Mouse (Mus musculus) olfactory bulb, adult 2 months (tissue): ENCODE results near the gene Nfic. TPM values are rescaled to one million over a fixed set of nuclear protein-coding genes. Genes with fewer than 3 reads are reported as not detected.

Experiments used
- H3K27ac ChIP-seq: fragments of 200-500 bp; 2 replicates; pipeline ENCODE4 v1.5.1; 2012; ENCODE audit warnings: low read depth, low read length; ENCODE audit not compliant: insufficient read depth
- H3K4me1 ChIP-seq: fragments of 200-500 bp; 2 replicates; pipeline ENCODE4 v1.6.1; 2012; ENCODE audit warnings: low read length; ENCODE audit not compliant: control insufficient read depth, insufficient read depth
- H3K4me3 ChIP-seq: fragments of 200-500 bp; 2 replicates; pipeline ENCODE4 v1.5.1; 2012; ENCODE audit warnings: mild to moderate bottlenecking, low read depth, low read length, moderate library complexity; ENCODE audit not compliant: insufficient read depth
- CTCF ChIP-seq: fragments of 200-500 bp; IDR thresholded peaks from 2 replicates; pipeline ENCODE4 v1.5.1; 2012; ENCODE audit warnings: low read depth, mild to moderate bottlenecking, low read length, moderate library complexity; ENCODE audit not compliant: insufficient read depth
- POLR2A ChIP-seq: fragments of 200-500 bp; IDR thresholded peaks from 2 replicates; pipeline ENCODE4 v1.6.1; 2012; ENCODE audit warnings: mild to moderate bottlenecking, low read depth, low read length, moderate library complexity; ENCODE audit not compliant: insufficient read depth
- WGBS: fragments of 180-500 bp; shearing (Covaris S2); methylation state at CpG from one replicate; pipeline ENCODE4 v1.1.7; 2018; 5-methylcytosine and 5-hydroxymethylcytosine counted together
- polyA plus RNA-seq: library from polyadenylated mRNA; stranded (reverse); fragments of >200 nt; gene quantifications from 2 replicates; pipeline ENCODE4 v1.2.4, GENCODE M21; 2012; ENCODE audit warnings: low replicate concordance; ENCODE audit not compliant: missing spikeins, insufficient read depth, insufficient read length

Nfic gene
- polyA plus RNA-seq, 1 experiment, result not detected

- Histone ChIP-seq H3K27ac (no peak overlapping the region), H3K4me1 (no peaks in the 10 kb centered on the region), H3K4me3 (no peak overlapping the region)
- TF ChIP-seq POLR2A (no peak), CTCF (no peak)
Observed at GRCm38 (mm10) chr10:81441019-81441418, 14.4 kb downstream of the Nfic start.

- WGBS, result 34% methylated on average over 3 of the region's 3 CpGs
- Histone ChIP-seq H3K4me1 (peaks cover 38% of the 10 kb centered on the region), H3K4me3 (no peak overlapping the region), H3K27ac (peak overlapping the region; percentile 24; the same call in 1 of the 2 replicates)
- no peak for TF ChIP-seq CTCF
- TF ChIP-seq POLR2A, result no peak
Observed at GRCm38 (mm10) chr10:81435436-81435835, 20.0 kb downstream of the Nfic start.

GRCm38 (mm10) chr10:81434361-81435263 lies 20.8 kb downstream of the Nfic start:
- Histone ChIP-seq H3K27ac (peak overlapping the region; percentile 24; the same call in 1 of the 2 replicates), H3K4me1 (peaks cover 40% of the 10 kb centered on the region), H3K4me3 (no peak overlapping the region)
- TF ChIP-seq POLR2A (no peak), CTCF (no peak)
- 55% methylated on average over 15 of the region's 15 CpGs for WGBS

GRCm38 (mm10) chr10:81433541-81434289 lies 21.7 kb downstream of the Nfic start:
- TF ChIP-seq CTCF (no peak), POLR2A (no peak)
- Histone ChIP-seq H3K4me1 (peaks cover 45% of the 10 kb centered on the region), H3K27ac (peak overlapping the region; percentile 56; the same call in 1 of the 2 replicates), H3K4me3 (no peak overlapping the region)
- 57% methylated on average over 26 of the region's 26 CpGs for WGBS

- WGBS, result 1% methylated on average over 17 of the region's 17 CpGs
- TF ChIP-seq POLR2A (no peak), CTCF (no peak)
- Histone ChIP-seq H3K4me3 (peak overlapping the region; percentile 38), H3K4me1 (peaks cover 45% of the 10 kb centered on the region), H3K27ac (peak overlapping the region; percentile 56)
Observed at GRCm38 (mm10) chr10:81432868-81433262, 22.6 kb downstream of the Nfic start.

GRCm38 (mm10) chr10:81432169-81432867 lies 23.1 kb downstream of the Nfic start:
- Histone ChIP-seq H3K4me3 (peak overlapping the region; percentile 23), H3K27ac (peak overlapping the region; percentile 29), H3K4me1 (peaks cover 47% of the 10 kb centered on the region)
- TF ChIP-seq CTCF (peak; percentile 50; the same call in 1 of the 2 replicates), POLR2A (no peak)
- 53% methylated on average over 21 of the region's 21 CpGs for WGBS

GRCm38 (mm10) chr10:81431526-81432168 lies 23.8 kb downstream of the Nfic start:
- Histone ChIP-seq H3K27ac (peak overlapping the region; percentile 83; the same call in 1 of the 2 replicates), H3K4me1 (peaks cover 53% of the 10 kb centered on the region), H3K4me3 (peak overlapping the region; percentile 86)
- no peak for TF ChIP-seq CTCF
- no peak for TF ChIP-seq POLR2A
- WGBS, result 21% methylated on average over 15 of the region's 15 CpGs

GRCm38 (mm10) chr10:81430831-81431525 lies 24.5 kb downstream of the Nfic start:
- H3K4me1 ChIP-seq, result peaks cover 60% of the 10 kb centered on the region
- H3K27ac ChIP-seq, result peak overlapping the region; percentile 87
- WGBS, result 2% methylated on average over 55 of the region's 70 CpGs
- TF ChIP-seq POLR2A (peak; percentile 73), CTCF (no peak)
- H3K4me3 ChIP-seq, result peak overlapping the region; percentile 86
